Mouse (Mus musculus) limb, embryonic 13.5 days (tissue): ENCODE data around the gene Galc. TPM values are rescaled to one million over a fixed set of nuclear protein-coding genes. Genes with fewer than 3 reads are reported as not detected.
A peak's percentile ranks its signal among the peaks of the same experiment; 100 is the strongest.

Source experiments
- ATAC-seq: fragments of 200-750 bp; cut with Nextera tagmentation; 2 replicates; pipeline ENCODE4 v1.8.0; 2017; ENCODE audit warnings: low read depth, moderate number of reproducible peaks, moderate TSS enrichment; ENCODE audit not compliant: low FRiP score
- H3K27ac ChIP-seq: fragments of 300-500 bp; sonication (generic); 2 replicates; pipeline ENCODE4 v1.5.1; 2015; ENCODE audit warnings: inconsistent platforms, mild to moderate bottlenecking, moderate library complexity
- H3K27me3 ChIP-seq: fragments of 300-500 bp; sonication (generic); 2 replicates; pipeline ENCODE4 v1.6.1; 2015; ENCODE audit warnings: mild to moderate bottlenecking, inconsistent platforms
- H3K36me3 ChIP-seq: fragments of 300-500 bp; sonication (generic); 2 replicates; pipeline ENCODE4 v1.6.1; 2015; ENCODE audit warnings: inconsistent platforms, mild to moderate bottlenecking, moderate library complexity
- H3K4me1 ChIP-seq: fragments of 300-500 bp; sonication (generic); 2 replicates; pipeline ENCODE4 v1.6.1; 2015; ENCODE audit warnings: inconsistent platforms
- H3K4me2 ChIP-seq: fragments of 300-500 bp; sonication (generic); replicated peaks from 2 replicates; pipeline ENCODE4 v1.6.1; 2015; ENCODE audit warnings: inconsistent platforms, mild to moderate bottlenecking, moderate library complexity
- H3K4me3 ChIP-seq: fragments of 300-500 bp; sonication (generic); 2 replicates; pipeline ENCODE4 v1.5.1; 2015; ENCODE audit warnings: moderate library complexity, mild to moderate bottlenecking, inconsistent platforms
- H3K9ac ChIP-seq: fragments of 300-500 bp; sonication (generic); 2 replicates; pipeline ENCODE4 v1.6.1; 2015; ENCODE audit warnings: mild to moderate bottlenecking, inconsistent platforms
- H3K9me3 ChIP-seq: fragments of 300-500 bp; sonication (generic); 2 replicates; pipeline ENCODE4 v1.6.1; 2016; ENCODE audit warnings: inconsistent platforms
- WGBS: fragments of 180-500 bp; shearing (Covaris S2); methylation state at CpG from one replicate; pipeline ENCODE4 v1.1.7; 2015; 5-methylcytosine and 5-hydroxymethylcytosine counted together
- polyA plus RNA-seq: library from polyadenylated mRNA; unstranded; fragments of >200 nt; fragmentation: Nextera tagmentation; extraction: Ambion mirVana; gene quantifications from 2 replicates; pipeline ENCODE4 v1.2.1, GENCODE M21; 2015

Gene Galc
- polyA plus RNA-seq, 1 experiment from 2014 or later, result 8.6 TPM

GRCm38 (mm10) chr12:98208104-98208503, 51.2 kb downstream of the Galc start:
- no peak overlapping the region for H3K4me2 ChIP-seq
- peaks cover 5% of the 10 kb centered on the region; the same call in 1 of the 2 replicates for H3K36me3 ChIP-seq
- no peak overlapping the region for H3K4me3 ChIP-seq
- 85% methylated on average over 10 of the region's 10 CpGs for WGBS
- no peaks in the 10 kb centered on the region for H3K4me1 ChIP-seq
- H3K9ac ChIP-seq, result no peak overlapping the region
- ATAC-seq, result no peak
- no peak overlapping the region for H3K27ac ChIP-seq
- no peaks in the 10 kb centered on the region for H3K27me3 ChIP-seq
- no peaks in the 10 kb centered on the region for H3K9me3 ChIP-seq

GRCm38 (mm10) chr12:98205450-98206051, 53.7 kb downstream of the Galc start:
- no peak overlapping the region for H3K27ac ChIP-seq
- 73% methylated on average over 4 of the region's 4 CpGs for WGBS
- H3K36me3 ChIP-seq, result peaks cover 8% of the 10 kb centered on the region
- no peaks in the 10 kb centered on the region for H3K27me3 ChIP-seq
- no peak overlapping the region for H3K4me2 ChIP-seq
- H3K9me3 ChIP-seq, result no peaks in the 10 kb centered on the region
- no peak for ATAC-seq
- no peak overlapping the region for H3K9ac ChIP-seq
- H3K4me1 ChIP-seq, result no peaks in the 10 kb centered on the region
- no peak overlapping the region for H3K4me3 ChIP-seq

- Histone ChIP-seq H3K4me1 (no peaks in the 10 kb centered on the region), H3K36me3 (peaks cover 3% of the 10 kb centered on the region; the same call in 1 of the 2 replicates), H3K4me2 (no peak overlapping the region), H3K9ac (no peak overlapping the region), H3K9me3 (no peaks in the 10 kb centered on the region), H3K27me3 (no peaks in the 10 kb centered on the region), H3K27ac (no peak overlapping the region), H3K4me3 (no peak overlapping the region)
- 35% methylated on average over 1 of the region's 1 CpGs for WGBS
- no peak for ATAC-seq
Measured at GRCm38 (mm10) chr12:98197401-98197800, 61.9 kb downstream of the Galc start.

- Histone ChIP-seq H3K9ac (no peak overlapping the region), H3K4me1 (no peaks in the 10 kb centered on the region), H3K36me3 (no peaks in the 10 kb centered on the region), H3K9me3 (no peaks in the 10 kb centered on the region), H3K4me3 (no peak overlapping the region), H3K4me2 (no peak overlapping the region), H3K27me3 (peaks cover 2% of the 10 kb centered on the region; the same call in 1 of the 2 replicates), H3K27ac (no peak overlapping the region)
- no peak for ATAC-seq
- 86% methylated on average over 1 of the region's 1 CpGs for WGBS
Measured at GRCm38 (mm10) chr12:98190201-98190600, 69.1 kb downstream of the Galc start.

GRCm38 (mm10) chr12:98189096-98189495, 70.2 kb downstream of the Galc start:
- Histone ChIP-seq H3K4me3 (no peak overlapping the region), H3K4me2 (no peak overlapping the region), H3K4me1 (no peaks in the 10 kb centered on the region), H3K36me3 (no peaks in the 10 kb centered on the region), H3K9me3 (no peaks in the 10 kb centered on the region), H3K9ac (no peak overlapping the region), H3K27me3 (peaks cover 4% of the 10 kb centered on the region; the same call in 1 of the 2 replicates), H3K27ac (no peak overlapping the region)
- ATAC-seq, result no peak
- 83% methylated on average over 9 of the region's 9 CpGs for WGBS

GRCm38 (mm10) chr12:98187186-98187899, 71.9 kb downstream of the Galc start:
- Histone ChIP-seq H3K9me3 (no peaks in the 10 kb centered on the region), H3K4me3 (no peak overlapping the region), H3K4me2 (no peak overlapping the region), H3K4me1 (no peaks in the 10 kb centered on the region), H3K27me3 (peaks cover 14% of the 10 kb centered on the region), H3K27ac (no peak overlapping the region), H3K9ac (no peak overlapping the region), H3K36me3 (no peaks in the 10 kb centered on the region)
- WGBS, result 60% methylated on average over 8 of the region's 8 CpGs
- no peak for ATAC-seq

GRCm38 (mm10) chr12:98181729-98182128, 77.5 kb downstream of the Galc start:
- peak overlapping the region; percentile 43 for H3K4me2 ChIP-seq
- 15% methylated on average over 9 of the region's 9 CpGs for WGBS

GRCm38 (mm10) chr12:98180807-98181206, 78.5 kb downstream of the Galc start:
- WGBS, result 92% methylated on average over 6 of the region's 6 CpGs

More at GRCm38 (mm10) chr12:98181729-98182128, 77.5 kb downstream of the Galc start:
- H3K27ac ChIP-seq, result no peak overlapping the region
- H3K27me3 ChIP-seq, result peaks cover 15% of the 10 kb centered on the region; the same call in 1 of the 2 replicates
- no peak overlapping the region for H3K4me3 ChIP-seq
- no peaks in the 10 kb centered on the region for H3K9me3 ChIP-seq
- ATAC-seq, result peak; percentile 77; the same call in 1 of the 2 replicates
- no peaks in the 10 kb centered on the region for H3K36me3 ChIP-seq
- H3K9ac ChIP-seq, result no peak overlapping the region
- H3K4me1 ChIP-seq, result peaks cover 7% of the 10 kb centered on the region; the same call in 1 of the 2 replicates

GRCm38 (mm10) chr12:98180235-98180800, 78.9 kb downstream of the Galc start:
- no peak overlapping the region for H3K4me2 ChIP-seq
- H3K9ac ChIP-seq, result no peak overlapping the region
- 89% methylated on average over 16 of the region's 16 CpGs for WGBS
- no peak overlapping the region for H3K27ac ChIP-seq
- no peak overlapping the region for H3K4me3 ChIP-seq
- H3K27me3 ChIP-seq, result peaks cover 15% of the 10 kb centered on the region; the same call in 1 of the 2 replicates
- peaks cover 7% of the 10 kb centered on the region; the same call in 1 of the 2 replicates for H3K4me1 ChIP-seq
- no peaks in the 10 kb centered on the region for H3K9me3 ChIP-seq
- no peak for ATAC-seq
- H3K36me3 ChIP-seq, result no peaks in the 10 kb centered on the region

More at GRCm38 (mm10) chr12:98180807-98181206, 78.5 kb downstream of the Galc start:
- Histone ChIP-seq H3K27ac (no peak overlapping the region), H3K4me3 (no peak overlapping the region), H3K4me2 (no peak overlapping the region), H3K9me3 (no peaks in the 10 kb centered on the region), H3K4me1 (peaks cover 7% of the 10 kb centered on the region; the same call in 1 of the 2 replicates), H3K9ac (no peak overlapping the region), H3K27me3 (peaks cover 15% of the 10 kb centered on the region; the same call in 1 of the 2 replicates), H3K36me3 (no peaks in the 10 kb centered on the region)
- ATAC-seq, result no peak

GRCm38 (mm10) chr12:98179496-98179895, 79.8 kb downstream of the Galc start:
- H3K9me3 ChIP-seq, result no peaks in the 10 kb centered on the region
- H3K27ac ChIP-seq, result no peak overlapping the region
- WGBS, result 68% methylated on average over 1 of the region's 1 CpGs
- H3K36me3 ChIP-seq, result no peaks in the 10 kb centered on the region
- H3K4me1 ChIP-seq, result peaks cover 7% of the 10 kb centered on the region; the same call in 1 of the 2 replicates
- H3K4me3 ChIP-seq, result no peak overlapping the region
- ATAC-seq, result no peak
- peaks cover 15% of the 10 kb centered on the region; the same call in 1 of the 2 replicates for H3K27me3 ChIP-seq
- H3K4me2 ChIP-seq, result no peak overlapping the region
- H3K9ac ChIP-seq, result no peak overlapping the region

GRCm38 (mm10) chr12:98176632-98177031, 82.6 kb downstream of the Galc start:
- ATAC-seq, result no peak
- Histone ChIP-seq H3K36me3 (no peaks in the 10 kb centered on the region), H3K9ac (no peak overlapping the region), H3K27ac (no peak overlapping the region), H3K27me3 (no peaks in the 10 kb centered on the region), H3K4me1 (peaks cover 7% of the 10 kb centered on the region; the same call in 1 of the 2 replicates), H3K4me2 (no peak overlapping the region), H3K9me3 (no peaks in the 10 kb centered on the region), H3K4me3 (no peak overlapping the region)
- WGBS, result 98% methylated on average over 2 of the region's 2 CpGs

GRCm38 (mm10) chr12:98161901-98162300, 97.4 kb downstream of the Galc start:
- 72% methylated on average over 3 of the region's 3 CpGs for WGBS

More at GRCm38 (mm10) chr12:98161901-98162300, 97.4 kb downstream of the Galc start:
- H3K4me1 ChIP-seq, result peaks cover 25% of the 10 kb centered on the region
- no peak overlapping the region for H3K9ac ChIP-seq
- H3K27me3 ChIP-seq, result peaks cover 6% of the 10 kb centered on the region; the same call in 1 of the 2 replicates
- no peak for ATAC-seq
- H3K4me2 ChIP-seq, result no peak overlapping the region
- H3K27ac ChIP-seq, result no peak overlapping the region
- H3K36me3 ChIP-seq, result no peaks in the 10 kb centered on the region
- no peak overlapping the region for H3K4me3 ChIP-seq
- no peaks in the 10 kb centered on the region for H3K9me3 ChIP-seq
